Mouse (Mus musculus) ES-Bruce4 (cell line): Measurements from ENCODE around the gene Pomp.
"Not testable (repeated sequence)": the region's sequence is repeated elsewhere in the genome, so short reads cannot be mapped to it uniquely, and the experiment has no call there.

Experiments used
- CTCF ChIP-seq: IDR thresholded peaks from one replicate; pipeline ENCODE4 v1.8.1; 2011; ENCODE audit warnings: low read depth, low read length
- EP300 ChIP-seq: IDR thresholded peaks from 2 replicates; pipeline ENCODE4 v1.6.1; 2011; ENCODE audit warnings: low read depth, low read length; ENCODE audit not compliant: insufficient read depth
- POLR2A ChIP-seq: IDR thresholded peaks from one replicate; pipeline ENCODE4 v1.8.1; 2011; ENCODE audit warnings: low read length; ENCODE audit not compliant: insufficient read depth

GRCm38 (mm10) chr5:147896501-147896900 lies 36.2 kb downstream of the Pomp start:
- TF ChIP-seq CTCF, POLR2A, EP300: not testable (repeated sequence)
